Mouse (Mus musculus) Patski (cell line): ENCODE measurements around the gene Armc2. TPM values are rescaled to one million over a fixed set of nuclear protein-coding genes. Genes with fewer than 3 reads are reported as not detected.

Experiments used
- ATAC-seq: fragments of 100-300 bp; one replicate; pipeline ENCODE4 v1.8.0; 2021
- CTCF ChIA-PET: fragments of 350-600 bp; sonication (Branson Sonifier 250); formaldehyde crosslinking; loops from one replicate; lab custom pipeline; 2022; ENCODE audit warnings: inconsistent platforms; lab: Charles Lee
- POLR2A ChIA-PET: fragments of 350-600 bp; sonication (Branson Sonifier 250); formaldehyde crosslinking; loops from one replicate; lab custom pipeline; 2022; ENCODE audit warnings: antibody characterized with exemption, inconsistent platforms; lab: Charles Lee
- DNase-seq: peaks from one replicate; pipeline ENCODE4 v3.0.0-alpha.2; 2011; ENCODE audit warnings: low read depth, low spot score
- H3K27me3 ChIP-seq: fragments of 371-371 bp; one replicate; pipeline ENCODE4 v1.5.1; 2021
- CTCF ChIP-seq: fragments of 100-300 bp; IDR thresholded peaks from one replicate; pipeline ENCODE4 v1.5.1; 2021
- in situ Hi-C: fragments of 300-500 bp; cut with MboI; formaldehyde crosslinking; loops from 3 replicates; pipeline ENCODE4 v1.11.1; 2018; ENCODE audit warnings: low pct_unique_long_range_greater_than_20kb, mixed read lengths
- polyA plus RNA-seq: library from polyadenylated mRNA; unstranded; gene quantifications from one replicate; pipeline ENCODE4 v1.2.3, GENCODE M21; 2021

Armc2 gene
- polyA plus RNA-seq, 1 experiment from 2014 or later, result 1.6 TPM

DNA sequence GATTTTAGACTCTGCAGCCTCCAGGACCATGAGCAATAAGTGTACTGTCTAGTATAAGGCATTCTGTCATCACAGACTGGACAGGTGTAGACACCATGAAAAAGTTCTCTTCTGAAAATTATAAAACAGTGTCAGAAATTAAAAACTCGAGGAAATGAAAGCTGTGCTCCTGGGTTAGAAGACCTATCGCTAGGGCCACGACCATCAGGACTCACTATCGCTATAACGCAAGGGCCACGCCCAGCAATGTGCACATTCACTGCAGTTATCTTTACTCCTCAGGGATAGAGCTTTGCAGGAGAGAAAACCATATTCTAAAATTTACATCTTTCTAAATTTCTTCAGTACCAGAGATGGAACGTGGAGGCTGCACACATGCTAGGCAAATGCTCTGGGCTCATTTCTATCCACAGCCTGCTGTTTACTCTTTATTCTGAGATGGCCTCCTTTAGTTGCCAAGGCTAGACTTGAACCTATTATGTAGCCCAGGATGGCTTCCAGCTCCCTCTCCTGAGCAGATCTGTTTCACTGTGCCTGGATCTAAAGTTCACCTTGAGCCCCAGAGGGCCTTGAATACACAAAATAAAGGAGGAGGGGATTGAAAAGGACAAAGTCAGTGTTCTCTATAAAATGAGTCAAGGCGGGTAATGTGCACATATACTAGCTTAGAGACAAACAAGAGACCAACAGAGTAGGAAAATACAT lies 105.8 kb downstream of the Armc2 start:
- TF ChIP-seq CTCF, result no peak
- POLR2A ChIA-PET, result no interaction called here
- CTCF ChIA-PET, result no interaction called here
- DNase-seq (no peak), ATAC-seq (no peak)
- H3K27me3 ChIP-seq, result no peaks in the 10 kb centered on the region
- in situ Hi-C loops, result no loop called here

- in situ Hi-C loops, result no loop called here
- no peak for TF ChIP-seq CTCF
- ChIA-PET POLR2A (interaction anchor here (0.8 to 0.9 kb wide), 2 partner anchors 31 to 79 kb away, joined by 3 read pairs; no protein-coding TSS in a partner anchor), CTCF (no interaction called here)
- H3K27me3 ChIP-seq, result no peaks in the 10 kb centered on the region
- ATAC-seq, result no peak
- DNase-seq, result no peak
Observed at GRCm38 (mm10) chr10:41908899-41909298, 109.3 kb downstream of the Armc2 start.

DNA sequence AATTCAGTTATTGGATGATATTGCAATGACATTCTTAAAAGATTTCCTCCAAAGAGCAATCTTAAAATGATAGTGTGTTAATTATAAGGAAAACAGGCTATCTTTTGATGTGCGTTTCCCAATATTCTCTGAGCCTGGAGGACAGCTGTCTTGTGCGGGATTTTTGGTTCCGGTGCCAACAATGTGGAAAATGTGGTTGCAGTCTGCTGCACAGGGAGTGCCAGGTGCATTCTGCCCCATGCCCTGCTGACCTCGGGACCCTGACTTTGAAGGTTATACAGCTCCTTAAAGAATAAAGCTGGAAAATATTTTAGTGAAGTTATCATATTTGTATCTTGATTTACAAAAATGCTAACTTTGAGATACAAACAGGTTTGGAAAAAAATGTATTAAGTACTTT lies 110.3 kb downstream of the Armc2 start:
- POLR2A ChIA-PET, result no interaction called here

DNA sequence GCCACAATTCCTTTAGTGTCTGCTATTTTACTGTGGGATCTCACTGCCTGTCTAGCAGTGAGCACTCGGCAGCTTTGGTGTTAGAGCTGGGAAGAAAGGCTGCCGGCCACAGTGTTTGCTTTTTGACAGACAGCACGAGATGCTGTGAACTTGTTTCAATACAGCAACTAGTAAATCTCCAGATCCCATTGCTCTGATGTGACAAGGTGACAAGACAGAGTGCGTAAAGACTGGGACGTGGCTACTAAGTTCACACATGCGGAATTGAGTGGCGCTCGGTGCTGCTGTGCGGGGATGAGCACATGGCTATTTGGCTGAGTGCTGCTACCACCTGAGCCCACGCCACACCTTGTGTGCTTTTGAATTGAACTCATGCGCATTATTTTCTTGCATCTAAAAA lies 110.8 kb downstream of the Armc2 start:
- POLR2A ChIA-PET, result no interaction called here
- CTCF ChIA-PET, result interaction anchor here (1.3 to 1.6 kb wide), 2 partner anchors 9 to 19 kb away, joined by 3 read pairs; no protein-coding TSS in a partner anchor
- DNase-seq (no peak), ATAC-seq (no peak)
- H3K27me3 ChIP-seq, result no peaks in the 10 kb centered on the region
- TF ChIP-seq CTCF, result no peak
- in situ Hi-C loops, result no loop called here

More for the DNA sequence above, 110.3 kb downstream of the Armc2 start:
- in situ Hi-C loops, result no loop called here
- no peak for ATAC-seq
- CTCF ChIA-PET, result interaction anchor here (1.6 kb wide), 1 partner anchor 9 kb away, joined by 3 read pairs; no protein-coding TSS in a partner anchor
- DNase-seq, result no peak
- TF ChIP-seq CTCF, result no peak
- H3K27me3 ChIP-seq, result no peaks in the 10 kb centered on the region

DNA sequence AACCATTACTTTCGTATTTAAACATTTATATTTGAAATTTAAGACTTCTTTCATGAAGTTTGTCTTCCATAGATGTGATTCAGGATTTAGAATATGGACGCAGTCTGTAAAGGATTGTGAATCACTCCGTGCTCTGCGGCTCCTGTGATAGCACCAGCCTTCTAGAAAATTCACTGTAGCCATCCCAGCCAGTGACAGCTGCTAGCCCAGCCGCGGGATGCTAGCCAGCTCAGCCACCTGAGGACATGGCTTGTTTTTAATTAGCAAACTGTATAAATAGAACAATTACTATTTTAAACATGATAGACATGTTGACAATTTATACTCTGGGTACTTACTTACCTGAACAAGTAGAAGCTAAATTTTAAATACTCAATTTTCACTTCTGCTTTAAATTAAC lies 116.4 kb downstream of the Armc2 start:
- H3K27me3 ChIP-seq, result no peaks in the 10 kb centered on the region
- in situ Hi-C loops, result no loop called here
- CTCF ChIA-PET, result interaction anchor here (1.5 kb wide), 1 partner anchor 13 kb away, joined by 5 read pairs; no protein-coding TSS in a partner anchor
- POLR2A ChIA-PET, result no interaction called here
- no peak for TF ChIP-seq CTCF
- ATAC-seq (no peak), DNase-seq (no peak)

DNA sequence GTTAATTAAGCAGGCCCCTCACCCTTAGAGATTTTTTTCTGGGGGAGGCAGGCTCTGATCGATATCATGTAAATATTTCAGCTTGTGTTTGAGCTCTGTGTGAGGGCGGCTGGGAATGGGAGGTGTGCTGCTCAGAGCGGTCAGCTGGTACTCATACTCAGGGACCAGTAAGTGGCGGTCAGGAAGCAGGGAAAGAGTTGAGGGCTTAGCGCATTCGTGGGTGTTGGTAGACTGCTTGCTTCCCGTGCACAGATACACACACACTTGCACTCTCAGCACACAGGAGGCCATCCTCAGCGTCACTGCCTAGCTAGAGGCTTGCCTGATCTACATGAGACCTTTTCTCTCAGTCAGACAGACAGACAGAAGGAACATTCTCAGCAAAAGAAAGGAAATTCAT lies 116.8 kb downstream of the Armc2 start:
- H3K27me3 ChIP-seq, result no peaks in the 10 kb centered on the region
- ChIA-PET CTCF (interaction anchor here (1.5 kb wide), 1 partner anchor 13 kb away, joined by 5 read pairs; no protein-coding TSS in a partner anchor), POLR2A (no interaction called here)
- TF ChIP-seq CTCF, result no peak
- ATAC-seq, result no peak
- in situ Hi-C loops, result no loop called here
- no peak for DNase-seq

GRCm38 (mm10) chr10:41896865-41897264 lies 121.4 kb downstream of the Armc2 start:
- POLR2A ChIA-PET, result interaction anchor here (0.6 kb wide), 1 partner anchor 157 kb away, joined by 3 read pairs; no protein-coding TSS in a partner anchor
- in situ Hi-C loops, result loop anchor here (10.0 kb wide), 1 partner anchor 62 kb away; no protein-coding TSS in a partner anchor
- ATAC-seq, result no peak
- no peak for DNase-seq
- CTCF ChIA-PET, result interaction anchor here (0.8 kb wide), 1 partner anchor 60 kb away, joined by 3 read pairs; no protein-coding TSS in a partner anchor
- no peaks in the 10 kb centered on the region for H3K27me3 ChIP-seq
- TF ChIP-seq CTCF, result no peak

DNA sequence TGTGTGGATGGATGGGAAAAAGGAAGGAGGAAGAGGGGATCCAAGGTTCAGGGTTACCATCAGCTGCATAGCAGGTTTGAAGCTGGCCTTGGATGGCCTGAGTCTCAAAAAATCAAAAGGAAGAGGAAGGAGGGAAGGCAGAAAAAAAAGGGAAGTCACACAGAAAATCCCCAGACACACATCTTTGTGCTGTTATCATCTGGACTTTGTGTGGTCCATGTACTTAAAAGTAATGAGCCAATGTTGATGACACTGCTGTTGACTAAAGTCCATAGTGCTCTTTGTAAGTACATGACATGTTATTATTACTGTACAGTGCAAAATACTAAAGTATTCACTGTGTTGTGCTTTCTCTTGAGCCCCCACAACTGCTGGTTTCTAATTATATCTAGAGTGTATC lies 121.8 kb downstream of the Armc2 start:
- DNase-seq, result no peak
- POLR2A ChIA-PET, result no interaction called here
- in situ Hi-C loops, result loop anchor here (10.0 kb wide), 1 partner anchor 62 kb away; no protein-coding TSS in a partner anchor
- no peak for ATAC-seq
- no peaks in the 10 kb centered on the region for H3K27me3 ChIP-seq
- no peak for TF ChIP-seq CTCF
- CTCF ChIA-PET, result no interaction called here

DNA sequence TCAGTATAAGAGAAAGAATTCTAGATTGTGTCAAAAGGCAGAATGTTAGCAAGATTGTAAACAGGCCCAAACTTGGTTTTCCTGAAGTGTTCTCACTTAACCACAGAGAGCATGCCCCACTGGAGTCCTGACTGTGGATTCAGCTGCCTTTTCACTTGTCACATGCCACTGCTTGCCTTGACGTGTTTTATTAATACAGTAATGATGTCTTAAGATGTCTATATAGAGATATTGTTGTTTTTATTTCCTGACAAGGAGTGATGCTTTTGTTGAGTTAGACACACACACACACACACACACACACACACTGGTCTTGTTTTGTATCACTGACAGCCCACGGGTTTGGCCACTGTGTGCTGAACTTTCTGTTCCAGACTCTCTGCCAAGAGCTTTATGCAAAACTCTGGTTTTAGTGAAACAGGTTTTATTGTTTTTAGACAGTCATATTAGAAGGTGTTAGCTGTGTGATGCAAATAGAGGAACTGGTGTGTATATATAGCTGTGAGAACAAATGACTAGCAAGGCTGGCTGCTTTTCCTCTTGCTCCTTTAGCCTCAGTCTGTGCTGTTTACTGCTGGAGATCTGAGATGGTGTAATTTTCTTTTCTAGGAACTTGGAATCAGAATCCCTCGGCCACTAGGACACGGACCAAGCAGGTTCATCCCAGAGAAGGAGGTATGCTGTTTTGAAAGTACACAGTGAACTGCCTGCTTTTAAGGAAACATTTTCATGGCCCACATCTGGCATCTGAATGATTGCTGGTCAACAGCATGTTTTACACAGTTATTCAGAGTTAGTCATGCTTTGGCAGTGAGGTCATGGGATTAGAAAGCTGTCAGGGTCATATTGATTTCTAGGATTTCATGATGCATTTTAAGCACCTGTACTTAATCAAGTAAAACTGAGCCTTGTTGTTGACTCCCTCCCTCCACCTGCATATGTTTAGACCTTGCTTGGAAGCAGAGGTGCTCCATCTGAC lies 124.5 kb downstream of the Armc2 start:
- ATAC-seq (no peak), DNase-seq (no peak)
- POLR2A ChIA-PET, result no interaction called here
- no peak for TF ChIP-seq CTCF
- CTCF ChIA-PET, result interaction anchor here (1.5 kb wide), 1 partner anchor 49 kb away, joined by 3 read pairs; no protein-coding TSS in a partner anchor
- in situ Hi-C loops, result loop anchor here (10.0 kb wide), 1 partner anchor 59 kb away; no protein-coding TSS in a partner anchor
- H3K27me3 ChIP-seq, result no peaks in the 10 kb centered on the region

- ATAC-seq, result no peak
- POLR2A ChIA-PET, result no interaction called here
- in situ Hi-C loops, result loop anchor here (10.0 kb wide), 1 partner anchor 57 kb away; no protein-coding TSS in a partner anchor
- no peak for TF ChIP-seq CTCF
- no peaks in the 10 kb centered on the region for H3K27me3 ChIP-seq
- DNase-seq, result no peak
- CTCF ChIA-PET, result interaction anchor here (0.8 to 1.2 kb wide), 2 partner anchors 10 to 94 kb away, joined by 3 read pairs; no protein-coding TSS in a partner anchor
Observed at GRCm38 (mm10) chr10:41891312-41891711, 126.9 kb downstream of the Armc2 start.
